Mouse (Mus musculus) urinary bladder, adult 18-20 months (tissue): Measurements from ENCODE around the gene Ppp3ca.

ENCODE experiments used
- DNase-seq, 2 experiments: peaks; one replicate each; pipeline ENCODE4 v3.0.0; 2022; ENCODE audit warnings: low spot score in 2 of 2, mixed read lengths in 2 of 2

The Ppp3ca gene

GRCm38 (mm10) chr3:136670110-136670359 lies at the start of gene Ppp3ca:
TSS of gene Ppp3ca (plus strand) at chr3:136670124.
- no peak for DNase-seq

GRCm38 (mm10) chr3:136640544-136641230 lies 29.2 kb upstream of the Ppp3ca start:
- DNase-seq = no peak

GRCm38 (mm10) chr3:136650966-136651365 lies 19.0 kb upstream of the Ppp3ca start:
- no peak for DNase-seq

- DNase-seq = no peak
Measured at GRCm38 (mm10) chr3:136651496-136651895, 18.4 kb upstream of the Ppp3ca start.

- DNase-seq = no peak
Measured at GRCm38 (mm10) chr3:136656460-136657035, 13.4 kb upstream of the Ppp3ca start.

- no peak for DNase-seq
Measured at GRCm38 (mm10) chr3:136658681-136659080, 11.2 kb upstream of the Ppp3ca start.

GRCm38 (mm10) chr3:136665119-136665518 lies 4.8 kb upstream of the Ppp3ca start:
- DNase-seq = no peak

- peak in 1 of 2 experiments; percentile 73 for DNase-seq
Measured at GRCm38 (mm10) chr3:136668072-136668471, 1.9 kb upstream of the Ppp3ca start.

GRCm38 (mm10) chr3:136669231-136670109 lies 454 bp upstream of the Ppp3ca start:
- DNase-seq = peak; percentile 100

- DNase-seq = peak; percentile 42 to 69
Measured at GRCm38 (mm10) chr3:136670360-136671131, 622 bp downstream of the Ppp3ca start.

- DNase-seq = peak; percentile 60 to 65
Measured at GRCm38 (mm10) chr3:136671161-136671939, 1.4 kb downstream of the Ppp3ca start.

GRCm38 (mm10) chr3:136671940-136672278 lies 2.0 kb downstream of the Ppp3ca start:
- no peak for DNase-seq

- DNase-seq = no peak
Measured at GRCm38 (mm10) chr3:136672870-136673269, 2.9 kb downstream of the Ppp3ca start.

- DNase-seq = no peak
Measured at GRCm38 (mm10) chr3:136673363-136673762, 3.4 kb downstream of the Ppp3ca start.

- no peak for DNase-seq
Measured at GRCm38 (mm10) chr3:136674486-136674885, 4.6 kb downstream of the Ppp3ca start.

- no peak for DNase-seq
Measured at GRCm38 (mm10) chr3:136676991-136677390, 7.1 kb downstream of the Ppp3ca start.

- no peak for DNase-seq
Measured at GRCm38 (mm10) chr3:136678386-136678785, 8.5 kb downstream of the Ppp3ca start.

- no peak for DNase-seq
Measured at GRCm38 (mm10) chr3:136679903-136680491, 10.1 kb downstream of the Ppp3ca start.

GRCm38 (mm10) chr3:136682242-136682641 lies 12.3 kb downstream of the Ppp3ca start:
- no peak for DNase-seq

- no peak for DNase-seq
Measured at GRCm38 (mm10) chr3:136684191-136684958, 14.5 kb downstream of the Ppp3ca start.
